Mouse (Mus musculus): ENCODE measurements around the gene Olfr1358. TPM values are rescaled to one million over a fixed set of nuclear protein-coding genes. Genes with fewer than 3 reads are reported as not detected.
"Not testable (repeated sequence)": the region's sequence is repeated elsewhere in the genome, so short reads cannot be mapped to it uniquely, and the experiment has no call there.

Gene Olfr1358
- polyA plus RNA-seq, 1 experiment from 2014 or later, result not detected

DNA sequence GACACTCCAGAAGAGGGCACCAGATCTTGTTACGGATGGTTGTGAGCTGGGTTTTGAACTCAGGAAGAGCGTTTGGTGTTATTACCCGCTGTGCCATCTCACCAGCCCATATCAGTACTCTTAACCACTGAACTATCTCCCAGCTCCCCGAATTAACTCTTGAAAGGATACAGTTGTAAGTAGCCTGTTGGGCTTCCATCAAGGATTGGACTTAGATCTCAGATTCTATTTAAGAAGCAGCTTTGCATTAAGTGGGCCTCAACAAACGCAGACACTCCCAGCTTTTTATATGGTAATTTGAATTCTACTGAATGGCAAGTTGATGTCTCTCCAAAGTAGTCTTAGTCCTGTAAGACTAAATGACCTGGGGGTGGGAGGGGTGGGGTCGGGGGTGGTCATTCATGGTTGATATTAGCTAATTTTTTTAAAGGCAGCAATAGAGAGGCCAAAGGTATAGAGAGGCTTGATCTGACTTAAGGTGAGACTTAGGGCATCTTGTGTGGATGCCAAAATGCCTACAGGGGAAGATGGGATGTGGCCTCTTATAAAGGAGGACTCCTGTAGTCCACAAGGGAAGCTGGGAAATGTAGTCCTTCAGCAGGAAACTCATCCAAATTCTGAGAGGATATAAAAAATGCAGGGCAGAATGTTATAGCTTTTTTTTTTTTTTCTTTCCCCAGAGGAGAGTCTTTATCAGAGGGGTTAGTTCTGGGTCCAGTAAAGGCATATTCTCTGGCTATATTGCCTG, 14.1 kb upstream of the Olfr1358 start:
- H3K9me3 ChIP-seq, result no peaks in the 10 kb centered on the region
- 69% methylated on average over 6 of the region's 6 CpGs for WGBS

DNA sequence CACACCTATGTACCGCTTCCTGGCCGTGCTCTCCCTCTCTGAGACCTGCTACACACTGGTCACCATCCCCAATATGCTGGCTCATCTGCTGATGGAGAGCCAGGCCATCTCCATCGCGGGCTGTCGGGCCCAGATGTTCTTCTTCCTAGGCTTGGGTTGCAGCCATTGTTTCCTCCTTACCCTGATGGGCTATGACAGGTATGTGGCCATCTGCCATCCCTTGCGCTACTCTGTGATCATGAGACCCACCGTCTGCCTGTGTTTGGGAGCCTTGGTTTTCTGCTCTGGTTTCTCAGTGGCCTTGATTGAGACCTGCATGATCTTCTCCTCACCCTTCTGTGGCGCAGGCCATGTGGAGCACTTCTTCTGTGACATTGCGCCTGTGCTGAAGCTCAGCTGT, 2.6 kb downstream of the Olfr1358 start:
- WGBS, result 84% methylated on average over 9 of the region's 9 CpGs

More for the DNA sequence above, 14.1 kb upstream of the Olfr1358 start:
- no peak for DNase-seq (ENCODE audit: low spot score)
- Histone ChIP-seq H3K4me1 (no peaks in the 10 kb centered on the region), H3K27ac (no peak overlapping the region), H3K36me3 (no peaks in the 10 kb centered on the region), H3K4me3 (no peak overlapping the region), H3K27me3 (ENCODE audit: insufficient read depth, poor library complexity, severe bottlenecking) (no peaks in the 10 kb centered on the region)

DNA sequence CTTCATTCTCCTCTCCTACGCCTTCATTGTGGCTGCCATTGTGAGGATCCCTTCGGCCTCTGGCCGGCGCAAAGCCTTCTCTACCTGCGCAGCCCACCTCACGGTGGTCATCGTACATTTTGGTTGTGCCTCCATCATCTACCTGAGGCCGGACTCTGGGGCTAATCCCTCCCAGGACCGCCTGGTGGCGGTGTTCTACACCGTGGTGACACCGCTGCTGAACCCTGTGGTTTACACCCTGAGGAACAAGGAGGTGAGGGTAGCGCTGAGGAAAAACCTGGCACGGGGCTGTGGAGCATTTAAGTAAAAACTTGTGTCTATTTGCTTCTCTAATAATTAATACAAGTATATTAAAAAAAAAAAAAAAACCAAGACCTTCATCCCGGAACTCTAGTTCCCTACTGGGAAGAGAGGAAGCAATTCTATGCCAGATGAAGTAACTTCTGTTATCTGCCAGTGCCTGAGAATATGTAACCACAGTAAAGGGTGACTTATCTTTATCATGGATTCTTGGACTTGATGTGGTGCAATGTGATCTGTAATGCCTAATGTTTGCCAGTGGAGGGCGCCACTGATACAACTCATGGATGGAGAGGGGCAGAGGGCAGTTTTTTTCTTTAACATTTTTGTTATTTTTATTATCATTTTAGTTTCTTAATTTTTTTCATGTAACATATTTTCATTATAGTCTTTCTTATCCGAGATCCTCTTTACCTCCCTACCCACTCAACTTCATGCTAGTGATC, 3.2 kb downstream of the Olfr1358 start:
- Histone ChIP-seq H3K9me3 (no peaks in the 10 kb centered on the region), H3K4me3 (no peak overlapping the region), H3K27ac (no peak overlapping the region), H3K4me1 (no peaks in the 10 kb centered on the region), H3K27me3 (ENCODE audit: insufficient read depth, poor library complexity, severe bottlenecking) (no peaks in the 10 kb centered on the region), H3K36me3 (no peaks in the 10 kb centered on the region)
- 51% methylated on average over 17 of the region's 17 CpGs for WGBS
- no peak for DNase-seq (ENCODE audit: low spot score)

More for the DNA sequence above, 2.6 kb downstream of the Olfr1358 start:
- Histone ChIP-seq H3K27ac (no peak overlapping the region), H3K4me1 (no peaks in the 10 kb centered on the region), H3K4me3 (no peak overlapping the region), H3K9me3 (no peaks in the 10 kb centered on the region), H3K27me3 (ENCODE audit: insufficient read depth, poor library complexity, severe bottlenecking) (no peaks in the 10 kb centered on the region), H3K36me3 (no peaks in the 10 kb centered on the region)
- DNase-seq (ENCODE audit: low spot score), result no peak

DNA sequence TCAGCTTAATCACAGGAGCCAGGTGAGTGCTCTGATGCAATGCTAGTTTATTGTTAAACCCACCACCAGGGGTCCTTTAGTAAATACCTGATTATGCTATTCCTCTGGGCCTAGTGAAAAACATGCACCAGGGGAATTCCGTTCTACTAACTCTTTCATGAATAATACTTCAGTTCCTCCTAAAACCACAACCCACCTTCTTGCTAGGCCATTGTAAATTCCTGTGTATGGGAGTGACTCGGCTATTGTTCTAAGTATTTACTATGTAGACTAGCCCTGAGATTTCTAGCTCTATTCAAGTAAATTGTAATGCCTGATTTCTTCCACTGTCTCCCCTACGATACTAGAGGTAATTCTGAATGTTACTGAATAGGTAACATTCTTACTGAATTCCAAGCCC, 7.8 kb downstream of the Olfr1358 start:
- H3K9me3 ChIP-seq; H3K36me3 ChIP-seq; H3K27ac ChIP-seq; DNase-seq (ENCODE audit: low spot score); H3K4me1 ChIP-seq; H3K4me3 ChIP-seq; H3K27me3 ChIP-seq (ENCODE audit: insufficient read depth, poor library complexity, severe bottlenecking): not testable (repeated sequence)
- WGBS, result 68% methylated on average over 3 of the region's 3 CpGs

DNA sequence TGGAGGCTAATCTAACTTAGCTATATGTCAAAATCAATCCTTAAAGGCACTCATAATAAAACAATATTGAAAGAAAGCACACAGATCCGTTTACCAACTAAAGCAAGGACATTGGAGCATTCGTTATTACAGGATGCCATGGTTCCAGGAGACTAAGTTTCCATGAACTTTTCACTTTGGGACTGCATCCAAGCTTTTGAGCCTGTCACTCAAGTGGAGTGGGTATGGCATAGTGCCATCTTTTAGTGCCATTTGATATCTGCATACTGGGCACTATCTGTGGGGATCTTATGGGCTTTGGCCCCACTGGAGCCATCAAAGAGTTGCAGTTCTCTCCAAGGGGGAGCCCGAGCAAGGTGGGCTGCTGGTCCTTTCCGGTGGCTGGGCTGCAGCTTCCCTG, 8.3 kb downstream of the Olfr1358 start:
- Histone ChIP-seq H3K27ac (no peak overlapping the region), H3K9me3 (no peaks in the 10 kb centered on the region), H3K4me3 (no peak overlapping the region), H3K4me1 (no peaks in the 10 kb centered on the region), H3K27me3 (ENCODE audit: insufficient read depth, poor library complexity, severe bottlenecking) (no peaks in the 10 kb centered on the region), H3K36me3 (no peaks in the 10 kb centered on the region)
- WGBS, result 52% methylated on average over 4 of the region's 4 CpGs
- DNase-seq (ENCODE audit: low spot score), result no peak

DNA sequence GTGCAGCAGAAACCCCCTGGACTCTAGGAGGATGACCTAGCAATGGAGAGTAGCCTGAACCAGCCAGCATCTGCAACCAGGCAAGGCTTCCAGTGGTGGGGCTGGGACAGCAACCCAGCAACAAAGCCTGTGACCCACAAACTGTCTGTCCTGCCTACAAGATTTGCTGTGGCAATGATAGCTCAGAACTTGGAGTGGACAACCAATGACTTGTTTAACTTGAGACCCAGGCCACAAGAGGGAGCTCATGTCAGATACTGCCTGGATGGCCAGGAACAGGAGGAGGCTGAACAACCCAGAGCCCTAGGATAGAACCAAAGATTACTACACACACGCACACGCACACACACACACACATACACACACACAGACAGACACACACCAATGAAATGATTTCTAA, 23.7 kb downstream of the Olfr1358 start:
- WGBS, result 58% methylated on average over 2 of the region's 2 CpGs
- no peaks in the 10 kb centered on the region for H3K4me1 ChIP-seq
- H3K9me3 ChIP-seq, result no peaks in the 10 kb centered on the region

DNA sequence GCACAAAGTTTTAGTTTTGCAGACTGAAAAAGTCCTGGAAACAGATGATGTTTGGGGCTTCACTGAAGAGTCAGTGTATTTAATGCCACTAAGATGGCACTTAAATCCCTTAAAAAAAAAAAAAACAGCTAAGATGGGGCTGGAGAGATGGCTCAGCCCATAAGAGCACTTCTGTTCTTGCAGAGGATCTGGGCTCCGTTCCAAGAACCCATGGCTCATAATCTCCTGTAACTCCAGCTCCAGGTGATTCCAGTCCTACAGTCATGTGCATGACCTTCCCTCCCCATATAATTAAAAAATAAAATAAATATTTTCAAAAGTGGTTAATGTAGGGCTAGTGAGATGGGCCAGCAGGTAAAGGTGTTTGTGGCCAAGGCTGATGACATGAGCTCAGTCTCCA, 47.8 kb downstream of the Olfr1358 start:
- no peak for DNase-seq (ENCODE audit: low spot score)
- H3K4me3 ChIP-seq, result no peak overlapping the region
- H3K4me1 ChIP-seq, result no peaks in the 10 kb centered on the region
- no peaks in the 10 kb centered on the region for H3K27me3 ChIP-seq (ENCODE audit: insufficient read depth, poor library complexity, severe bottlenecking)
- H3K27ac ChIP-seq, result no peak overlapping the region
- WGBS, result 84% methylated on average over 1 of the region's 1 CpGs
- H3K36me3 ChIP-seq, result no peaks in the 10 kb centered on the region
- no peaks in the 10 kb centered on the region for H3K9me3 ChIP-seq

More for the DNA sequence above, 23.7 kb downstream of the Olfr1358 start:
- H3K4me3 ChIP-seq, result no peak overlapping the region
- no peak overlapping the region for H3K27ac ChIP-seq
- DNase-seq (ENCODE audit: low spot score), result peak; percentile 74
- H3K36me3 ChIP-seq, result no peaks in the 10 kb centered on the region
- no peaks in the 10 kb centered on the region for H3K27me3 ChIP-seq (ENCODE audit: insufficient read depth, poor library complexity, severe bottlenecking)

DNA sequence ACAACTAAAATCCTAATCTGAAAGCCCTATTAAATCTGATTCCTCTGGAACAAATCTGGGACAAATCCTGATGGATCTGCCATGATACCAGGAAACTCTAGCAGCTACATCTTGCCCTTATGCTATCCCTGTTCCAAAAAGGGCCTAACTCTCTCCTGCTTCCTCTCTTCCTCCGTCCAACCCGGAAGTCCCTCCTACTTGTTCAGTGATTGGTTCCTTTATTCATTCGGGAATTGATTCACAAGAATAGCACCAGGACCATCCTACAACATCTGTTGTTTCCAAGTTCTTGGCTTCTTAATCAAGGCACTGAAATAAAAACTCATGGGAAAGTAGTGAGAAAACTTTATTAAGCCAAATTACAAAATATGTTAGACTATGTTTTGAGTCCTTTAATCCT, 52.0 kb downstream of the Olfr1358 start:
- no peaks in the 10 kb centered on the region for H3K9me3 ChIP-seq
- no peak overlapping the region for H3K4me3 ChIP-seq
- H3K4me1 ChIP-seq, result no peaks in the 10 kb centered on the region
- H3K36me3 ChIP-seq, result no peaks in the 10 kb centered on the region
- no peaks in the 10 kb centered on the region for H3K27me3 ChIP-seq (ENCODE audit: insufficient read depth, poor library complexity, severe bottlenecking)
- 71% methylated on average over 3 of the region's 3 CpGs for whole genome bisulfite sequencing
- H3K27ac ChIP-seq, result no peak overlapping the region
- DNase-seq (ENCODE audit: low spot score), result peak; percentile 20

DNA sequence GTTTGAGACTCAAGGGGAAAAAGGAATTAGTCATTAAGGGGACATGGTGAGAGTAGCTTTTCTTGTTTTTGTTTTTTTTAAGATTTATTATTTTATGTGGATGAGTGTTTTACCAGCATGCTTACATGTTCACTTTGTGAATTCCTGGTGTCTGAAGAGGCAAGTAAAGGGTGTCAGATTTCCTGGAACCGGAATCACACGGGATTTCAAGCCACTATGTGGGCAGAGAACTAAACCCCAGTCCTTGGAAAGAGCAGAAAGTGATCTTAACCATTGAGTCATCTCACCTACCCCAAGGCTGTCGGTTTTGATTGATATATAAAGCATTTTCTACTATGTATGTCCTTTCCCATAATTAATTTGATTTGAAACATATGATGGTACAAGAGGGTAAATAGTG, 52.5 kb downstream of the Olfr1358 start:
- DNase-seq (ENCODE audit: low spot score), result no peak
- no peaks in the 10 kb centered on the region for H3K27me3 ChIP-seq (ENCODE audit: insufficient read depth, poor library complexity, severe bottlenecking)
- no peak overlapping the region for H3K27ac ChIP-seq
- H3K4me1 ChIP-seq, result no peaks in the 10 kb centered on the region
- no peak overlapping the region for H3K4me3 ChIP-seq
- H3K36me3 ChIP-seq, result no peaks in the 10 kb centered on the region
- 49% methylated on average over 3 of the region's 3 CpGs for WGBS
- H3K9me3 ChIP-seq, result no peaks in the 10 kb centered on the region

Small RNAs within 50 kb of the gene (microRNA-seq; reads per million reads assigned to microRNA genes)
- not detected for gene Gm27541

Other genes starting within 250 kb of the Olfr1358 start
- gene Agpat3, start 164.9 kb upstream of the Olfr1358 start, polyA plus RNA-seq (2016; fragmentation: Nextera tagmentation; extraction: Ambion mirVana), result 43.7 and 44.2 TPM in 2 replicates
- 271 and 283 TPM in 2 replicates for gene Rrp1, start 104.4 kb upstream of the Olfr1358 start, polyA plus RNA-seq (2016; fragmentation: Nextera tagmentation; extraction: Ambion mirVana)
- 117 and 136 TPM in 2 replicates for gene Cstb, start 91.8 kb upstream of the Olfr1358 start, polyA plus RNA-seq (2016; fragmentation: Nextera tagmentation; extraction: Ambion mirVana)
- gene Pdxk, start 52.5 kb upstream of the Olfr1358 start, polyA plus RNA-seq (2016; fragmentation: Nextera tagmentation; extraction: Ambion mirVana), result 6.5 and 7.0 TPM in 2 replicates
- gene Ilvbl, start 56.9 kb downstream of the Olfr1358 start, polyA plus RNA-seq (2016; fragmentation: Nextera tagmentation; extraction: Ambion mirVana), result 41.3 and 43.1 TPM in 2 replicates
- gene Syde1, start 74.5 kb downstream of the Olfr1358 start, polyA plus RNA-seq (2016; fragmentation: Nextera tagmentation; extraction: Ambion mirVana), result 12.2 and 13.3 TPM in 2 replicates
- gene Olfr1357, start 100.6 kb downstream of the Olfr1358 start, polyA plus RNA-seq (2016; fragmentation: Nextera tagmentation; extraction: Ambion mirVana), result not detected in 2 replicates
- not detected in 2 replicates for gene Casp14, start 200.9 kb downstream of the Olfr1358 start, polyA plus RNA-seq (2016; fragmentation: Nextera tagmentation; extraction: Ambion mirVana)
- gene Ccdc105, start 235.6 kb downstream of the Olfr1358 start, polyA plus RNA-seq (2016; fragmentation: Nextera tagmentation; extraction: Ambion mirVana), result not detected in 2 replicates

All from heart, embryonic 10.5 days (tissue).